15 mouse cellular contexts compared by ENCODE assay signal in the genomic region with DNA sequence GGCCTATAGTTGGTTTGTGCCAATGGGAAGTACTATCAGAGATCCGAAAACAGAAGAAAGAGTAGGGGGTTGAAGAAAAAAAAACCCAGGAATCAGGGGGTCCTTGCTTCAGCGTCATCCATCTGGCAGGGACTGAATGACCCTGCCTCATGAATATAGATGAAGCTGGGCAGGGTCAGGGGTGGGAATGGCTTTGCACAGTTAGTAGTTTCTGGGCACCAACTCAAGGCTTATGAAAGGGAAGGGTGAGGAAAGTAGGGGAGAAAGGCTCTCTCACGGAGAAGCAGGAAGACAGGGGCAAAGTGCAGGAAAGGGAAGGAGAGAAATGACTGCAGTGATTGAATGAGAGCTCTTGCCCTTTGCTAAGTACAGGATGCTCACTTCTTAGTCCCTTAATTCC.
DNase-seq lines count a peak whose midpoint lies in the region; ATAC-seq and TF ChIP-seq lines count a peak whose summit lies in the region.
"Had no signal": no experiment of that assay in that cellular context is flagged by ENCODE, and none has a peak within 500 bp of the region (broad histone marks: within the 10 kb centered on the region; RNA-seq: fewer than 3 reads in every experiment).

No protein-coding gene starts in this region.

- no peaks in the 10 kb centered on the region for H3K4me1 ChIP-seq in kidney, adult 2 months (ENCODE audit: control insufficient read depth, insufficient read depth, low read length)
- H3K4me1 ChIP-seq in kidney, embryonic 16.5 days (ENCODE audit: insufficient read depth, low read length), result peaks cover 9% of the 10 kb centered on the region; the same call in 1 of the 2 replicates
- peaks cover 8% of the 10 kb centered on the region for H3K4me1 ChIP-seq in hindbrain, embryonic 14.5 days (replicated peaks; ENCODE audit: control insufficient read depth, insufficient read depth, low read length)
- peaks cover 4% of the 10 kb centered on the region; the same call in 1 of the 2 replicates for H3K4me1 ChIP-seq in midbrain, embryonic 14.5 days (ENCODE audit: control insufficient read depth, insufficient read depth, low read length)
- H3K4me1 ChIP-seq in thymus, adult 2 months (replicated peaks; ENCODE audit: control insufficient read depth, insufficient read depth, low read length), result no peaks in the 10 kb centered on the region
- H3K4me1 ChIP-seq: heart, embryonic 13.5 days had no signal

- H3K9ac ChIP-seq in kidney, embryonic 16.5 days (replicated peaks; ENCODE audit: low read length), result no peak overlapping the region
- no peak overlapping the region for H3K9ac ChIP-seq in hindbrain, embryonic 14.5 days
- H3K9ac ChIP-seq in midbrain, embryonic 14.5 days (replicated peaks; ENCODE audit: low read length), result no peak overlapping the region
- H3K9ac ChIP-seq: heart, embryonic 13.5 days had no signal

- H3K36me3 ChIP-seq in kidney, adult 2 months (ENCODE audit: control insufficient read depth, insufficient read depth, low read length), result no peaks in the 10 kb centered on the region
- H3K36me3 ChIP-seq in kidney, embryonic 16.5 days (ENCODE audit: insufficient read depth, low read length), result no peaks in the 10 kb centered on the region
- no peaks in the 10 kb centered on the region for H3K36me3 ChIP-seq in hindbrain, embryonic 14.5 days (replicated peaks; ENCODE audit: control insufficient read depth, insufficient read depth)
- H3K36me3 ChIP-seq in midbrain, embryonic 14.5 days (ENCODE audit: control insufficient read depth, insufficient read depth, low read length), result no peaks in the 10 kb centered on the region
- no peaks in the 10 kb centered on the region for H3K36me3 ChIP-seq in thymus, adult 2 months (ENCODE audit: control insufficient read depth, insufficient read depth, low read length)
- H3K36me3 ChIP-seq: heart, embryonic 13.5 days had no signal

- H3K4me3 ChIP-seq in kidney, adult 2 months (ENCODE audit: insufficient read depth, low read depth, low read length), result no peak overlapping the region
- no peak overlapping the region for H3K4me3 ChIP-seq in kidney, embryonic 16.5 days (ENCODE audit: low read length)
- H3K4me3 ChIP-seq in hindbrain, embryonic 14.5 days (replicated peaks; ENCODE audit: low read length), result no peak overlapping the region
- H3K4me3 ChIP-seq in midbrain, embryonic 14.5 days (replicated peaks; ENCODE audit: low read depth, low read length), result no peak overlapping the region
- H3K4me3 ChIP-seq in thymus, adult 2 months (ENCODE audit: control insufficient read depth, insufficient read depth, low read length), result no peak overlapping the region
- H3K4me3 ChIP-seq: heart, embryonic 13.5 days had no signal

- H3K27ac ChIP-seq in kidney, adult 2 months (ENCODE audit: insufficient read depth, low read depth, low read length), result no peak overlapping the region
- no peak overlapping the region for H3K27ac ChIP-seq in kidney, embryonic 16.5 days (ENCODE audit: low read length)
- H3K27ac ChIP-seq in hindbrain, embryonic 14.5 days, result no peak overlapping the region; the same call in 1 of the 2 replicates
- no peak overlapping the region for H3K27ac ChIP-seq in midbrain, embryonic 14.5 days (replicated peaks; ENCODE audit: low read depth, low read length)
- no peak overlapping the region for H3K27ac ChIP-seq in thymus, adult 2 months (ENCODE audit: control insufficient read depth, insufficient read depth, low read length)
- H3K27ac ChIP-seq: heart, embryonic 13.5 days; stomach, postnatal 0 days had no signal

- no peaks in the 10 kb centered on the region for H3K27me3 ChIP-seq in kidney, adult 2 months (replicated peaks; ENCODE audit: control insufficient read depth, insufficient read depth, low read length)
- no peaks in the 10 kb centered on the region for H3K27me3 ChIP-seq in kidney, embryonic 16.5 days (ENCODE audit: insufficient read depth, low read length)
- no peaks in the 10 kb centered on the region for H3K27me3 ChIP-seq in hindbrain, embryonic 14.5 days (ENCODE audit: control insufficient read depth, insufficient read depth, low read length)
- no peaks in the 10 kb centered on the region for H3K27me3 ChIP-seq in midbrain, embryonic 14.5 days (ENCODE audit: control insufficient read depth, insufficient read depth, low read length)
- no peaks in the 10 kb centered on the region for H3K27me3 ChIP-seq in thymus, adult 2 months (ENCODE audit: control insufficient read depth, insufficient read depth, low read length)
- H3K27me3 ChIP-seq: heart, embryonic 13.5 days had no signal

- no peak for TF ChIP-seq POLR2A in kidney, adult 2 months (IDR thresholded peaks at IDR 0.05; ENCODE audit: low read depth, low read length)
- TF ChIP-seq POLR2A in thymus, adult 2 months (IDR thresholded peaks at IDR 0.05; ENCODE audit: control insufficient read depth, extremely low read depth, insufficient read depth, low read length, poor library complexity), result no peak

- no peak for ATAC-seq in kidney, embryonic 16.5 days (ENCODE audit: low FRiP score, low TSS enrichment)
- peak; percentile 54; the same call in 1 of the 2 replicates for ATAC-seq in hindbrain, embryonic 14.5 days (ENCODE audit: low FRiP score)
- no peak for ATAC-seq in midbrain, embryonic 14.5 days (ENCODE audit: low FRiP score, low TSS enrichment)
- ATAC-seq: Patski had no signal

- 41% methylated on average over 3 of the region's 3 CpGs for WGBS in kidney, adult 2 months
- 45% methylated on average over 3 of the region's 3 CpGs for WGBS in kidney, embryonic 16.5 days
- 10% methylated on average over 3 of the region's 3 CpGs for WGBS in hindbrain, embryonic 14.5 days
- whole genome bisulfite sequencing in midbrain, embryonic 14.5 days, result 21% methylated on average over 3 of the region's 3 CpGs
- WGBS in thymus, adult 2 months, result 70% methylated on average over 3 of the region's 3 CpGs

- DNase-seq in adrenal gland, postnatal 14 days, result peak; percentile 6
- no peak for DNase-seq in adrenal gland, adult 18-20 months (ENCODE audit: low spot score in 2 of 2)
- DNase-seq in kidney, adult 2 months, result peak; percentile 42
- no peak for DNase-seq in hindbrain, embryonic 14.5 days (ENCODE audit: low spot score)
- peak; percentile 33 for DNase-seq in midbrain, embryonic 14.5 days
- DNase-seq in thymus, adult 2 months, result no peak
- no peak for DNase-seq in thymus, postnatal 36 days
- DNase-seq: adrenal gland, adult 8-10 months; gastrocnemius, postnatal 14 days; lung, adult 18-20 months; spleen, adult 18-20 months had no signal

- H3K4me2 ChIP-seq in kidney, embryonic 16.5 days (replicated peaks; ENCODE audit: low read depth, low read length), result no peak overlapping the region
- no peak overlapping the region for H3K4me2 ChIP-seq in hindbrain, embryonic 14.5 days (replicated peaks)
- H3K4me2 ChIP-seq in midbrain, embryonic 14.5 days (ENCODE audit: low read length), result no peak overlapping the region
- H3K4me2 ChIP-seq: heart, embryonic 13.5 days had no signal

- no peaks in the 10 kb centered on the region for H3K9me3 ChIP-seq in kidney, embryonic 16.5 days (ENCODE audit: low read length)
- H3K9me3 ChIP-seq in hindbrain, embryonic 14.5 days (ENCODE audit: control insufficient read depth, low read length), result no peaks in the 10 kb centered on the region
- H3K9me3 ChIP-seq in midbrain, embryonic 14.5 days (ENCODE audit: control insufficient read depth, low read length), result no peaks in the 10 kb centered on the region

- TF ChIP-seq CTCF in kidney, adult 2 months (conservative IDR thresholded peaks at IDR 0.05; ENCODE audit: insufficient read depth, insufficient read length, low read depth, low read length), result no peak
- TF ChIP-seq CTCF in thymus, adult 2 months (IDR thresholded peaks at IDR 0.05; ENCODE audit: borderline replicate concordance, control insufficient read depth, extremely low read depth, insufficient read depth, low read length, poor library complexity), result no peak

Comparison
In these comparisons a context has a peak if more than half of its experiments do, and no peak if none do; other contexts are left out.
1. DNase-seq: peak in adrenal gland, postnatal 14 days (single experiment), kidney, adult 2 months (single experiment) and midbrain, embryonic 14.5 days (single experiment); none in adrenal gland, adult 18-20 months (0 of 2), hindbrain, embryonic 14.5 days (single experiment), thymus, adult 2 months (single experiment) and thymus, postnatal 36 days (0 of 2).